20 mouse cellular contexts compared by ENCODE assay signal in genomic region chr10:10818061-10818460, GRCm38 (mm10).
A peak's percentile ranks its signal among the peaks of the same experiment; 100 is the strongest.
DNase-seq lines count a peak whose midpoint lies in the region; ATAC-seq and TF ChIP-seq lines count a peak whose summit lies in the region.
"Had no signal": no experiment of that assay in that cellular context is flagged by ENCODE, and none has a peak within 500 bp of the region (broad histone marks: within the 10 kb centered on the region; RNA-seq: fewer than 3 reads in every experiment).

No protein-coding gene starts in this region.

- no peak overlapping the region for H3K9ac ChIP-seq in lung, postnatal 0 days (replicated peaks; ENCODE audit: low read depth)
- H3K9ac ChIP-seq in hindbrain, embryonic 11.5 days (ENCODE audit: low read depth, low read length) = no peak overlapping the region
- H3K9ac ChIP-seq: forebrain, embryonic 12.5 days; hindbrain, embryonic 13.5 days had no signal

- no peaks in the 10 kb centered on the region for H3K4me1 ChIP-seq in lung, postnatal 0 days (ENCODE audit: insufficient read depth, low read depth, low read length)
- no peaks in the 10 kb centered on the region for H3K4me1 ChIP-seq in hindbrain, embryonic 11.5 days (replicated peaks; ENCODE audit: control insufficient read depth, insufficient read depth, low read length)
- H3K4me1 ChIP-seq: forebrain, embryonic 12.5 days; heart, embryonic 10.5 days; hindbrain, embryonic 13.5 days had no signal

- H3K79me2 ChIP-seq in C2C12 (ENCODE audit: control insufficient read depth, insufficient read depth) = no peaks in the 10 kb centered on the region

- no peaks in the 10 kb centered on the region for H3K79me3 ChIP-seq in C2C12 (ENCODE audit: low read depth)

- H3K4me2 ChIP-seq in lung, postnatal 0 days (replicated peaks; ENCODE audit: low read depth, low read length) = no peak overlapping the region
- H3K4me2 ChIP-seq in hindbrain, embryonic 11.5 days (replicated peaks; ENCODE audit: low read depth, low read length) = no peak overlapping the region
- H3K4me2 ChIP-seq: forebrain, embryonic 12.5 days; hindbrain, embryonic 13.5 days had no signal

- H3K4me3 ChIP-seq in lung, postnatal 0 days (ENCODE audit: low read depth, low read length) = no peak overlapping the region
- no peak overlapping the region for H3K4me3 ChIP-seq in C2C12 (ENCODE audit: insufficient read depth, poor library complexity, severe bottlenecking)
- no peak overlapping the region for H3K4me3 ChIP-seq in hindbrain, embryonic 11.5 days (ENCODE audit: low read depth, low read length)
- H3K4me3 ChIP-seq: forebrain, embryonic 12.5 days; heart, embryonic 10.5 days; hindbrain, embryonic 13.5 days had no signal

- no peaks in the 10 kb centered on the region for H3K27me3 ChIP-seq in lung, postnatal 0 days (replicated peaks; ENCODE audit: insufficient read depth, low read length)
- H3K27me3 ChIP-seq in C2C12 (ENCODE audit: control insufficient read depth, insufficient read depth, insufficient read length) = no peaks in the 10 kb centered on the region
- H3K27me3 ChIP-seq in hindbrain, embryonic 11.5 days (ENCODE audit: control insufficient read depth, insufficient read depth, low read length) = no peaks in the 10 kb centered on the region
- H3K27me3 ChIP-seq: forebrain, embryonic 12.5 days; hindbrain, embryonic 13.5 days had no signal

- no peak overlapping the region for H3K27ac ChIP-seq in lung, postnatal 0 days (ENCODE audit: low read length)
- no peak overlapping the region for H3K27ac ChIP-seq in hindbrain, embryonic 11.5 days (ENCODE audit: low read depth, low read length)
- H3K27ac ChIP-seq: forebrain, embryonic 12.5 days; heart, embryonic 10.5 days; hindbrain, embryonic 13.5 days; hindbrain, postnatal 0 days had no signal

- no peak; the same call in 1 of the 2 replicates for ATAC-seq in lung, postnatal 0 days
- ATAC-seq in hindbrain, embryonic 11.5 days (ENCODE audit: low FRiP score) = no peak
- ATAC-seq: forebrain, embryonic 16.5 days; hindbrain, postnatal 0 days had no signal

- peak; percentile 56 for DNase-seq in lung, postnatal 0 days (ENCODE audit: low spot score)
- DNase-seq in lung, adult 18-20 months = no peak
- DNase-seq in NIH3T3 (ENCODE audit: low read depth) = peak; percentile 4
- no peak for DNase-seq in testis, postnatal 14 days (ENCODE audit: low spot score)
- DNase-seq in hindbrain, embryonic 11.5 days (ENCODE audit: low spot score) = no peak
- DNase-seq: adrenal gland, adult 8-10 months; adrenal gland, postnatal 36 days; B cell, adult 2 months; cerebellum, adult 2 months; cerebellum, postnatal 10 days; gastrocnemius, postnatal 10 days; heart, adult 18-20 months; heart, postnatal 10 days; heart, postnatal 4 days had no signal

- no peak for TF ChIP-seq CTCF in lung, postnatal 0 days (IDR thresholded peaks at IDR 0.05)
- no peak for TF ChIP-seq CTCF in C2C12 (IDR thresholded peaks at IDR 0.05; ENCODE audit: control insufficient read depth, insufficient read depth, insufficient read length)

- no peaks in the 10 kb centered on the region for H3K36me3 ChIP-seq in lung, postnatal 0 days (ENCODE audit: insufficient read depth, low read length)
- H3K36me3 ChIP-seq in C2C12 (ENCODE audit: control insufficient read depth, insufficient read depth) = no peaks in the 10 kb centered on the region
- H3K36me3 ChIP-seq in hindbrain, embryonic 11.5 days (ENCODE audit: control insufficient read depth, insufficient read depth, low read length) = no peaks in the 10 kb centered on the region
- H3K36me3 ChIP-seq: forebrain, embryonic 12.5 days; heart, embryonic 10.5 days; hindbrain, embryonic 13.5 days had no signal

- no peaks in the 10 kb centered on the region for H3K9me3 ChIP-seq in lung, postnatal 0 days (ENCODE audit: low read length)
- no peaks in the 10 kb centered on the region for H3K9me3 ChIP-seq in hindbrain, embryonic 11.5 days (ENCODE audit: control insufficient read depth, low read length)
- H3K9me3 ChIP-seq: forebrain, embryonic 12.5 days; heart, embryonic 10.5 days; hindbrain, embryonic 13.5 days had no signal

- no peak overlapping the region for H3ac ChIP-seq in C2C12 (ENCODE audit: control insufficient read depth, insufficient read length, low read depth)

- TF ChIP-seq EP300 in lung, postnatal 0 days (IDR thresholded peaks at IDR 0.05) = no peak

- WGBS in lung, postnatal 0 days = 67% methylated on average over 2 of the region's 2 CpGs
- 97% methylated on average over 2 of the region's 2 CpGs for WGBS in hindbrain, embryonic 11.5 days

TF ChIP-seq in C2C12, 6 proteins besides CTCF, POLR2A, EP300 and RAD21:
- peak; percentile 51 for TF ChIP-seq CEBPB (IDR thresholded peaks at IDR 0.05; ENCODE audit: low read depth)
- TF ChIP-seq MYOD1 (IDR thresholded peaks at IDR 0.05; ENCODE audit: control insufficient read depth, insufficient read length, low read depth) = no peak
TF ChIP-seq in C2C12: peak in this region for 1.

Comparison
In these comparisons a context has a peak if more than half of its experiments do, and no peak if none do; other contexts are left out.
1. DNase-seq: peak in lung, postnatal 0 days (single experiment) and NIH3T3 (single experiment); none in lung, adult 18-20 months (0 of 2), testis, postnatal 14 days (single experiment) and hindbrain, embryonic 11.5 days (single experiment).